Mouse (Mus musculus) E14TG2a.4 (cell line): ENCODE results near the gene Gtf3c6.

ENCODE experiments used
- H3K27me3 ChIP-seq: 2 replicates; pipeline ENCODE4 v1.6.1; 2014; ENCODE audit warnings: low read length, control low read depth; ENCODE audit not compliant: insufficient read depth
- H3K36me3 ChIP-seq: 2 replicates; pipeline ENCODE4 v1.6.1; 2014; ENCODE audit warnings: low read length, control low read depth; ENCODE audit not compliant: insufficient read depth
- H3K4me1 ChIP-seq: replicated peaks from 2 replicates; pipeline ENCODE4 v1.6.1; 2014; ENCODE audit warnings: low read depth, low read length, control low read depth
- H3K4me3 ChIP-seq: replicated peaks from 2 replicates; pipeline ENCODE4 v1.5.1; 2014; ENCODE audit warnings: mild to moderate bottlenecking, low read length
- H3K9me3 ChIP-seq: 2 replicates; pipeline ENCODE4 v1.6.1; 2014; ENCODE audit warnings: low read length, control low read depth
- CTCF ChIP-seq: conservative IDR thresholded peaks from 2 replicates; pipeline ENCODE4 v1.5.1; 2014; ENCODE audit warnings: low read length
- NANOG ChIP-seq: IDR thresholded peaks from 2 replicates; pipeline ENCODE4 v1.6.1; 2014; ENCODE audit warnings: borderline replicate concordance, low read length, mixed read lengths
- POU5F1 ChIP-seq: IDR thresholded peaks from 2 replicates; pipeline ENCODE4 v1.6.1; 2014; ENCODE audit warnings: low read length, borderline replicate concordance

Gene Gtf3c6

DNA sequence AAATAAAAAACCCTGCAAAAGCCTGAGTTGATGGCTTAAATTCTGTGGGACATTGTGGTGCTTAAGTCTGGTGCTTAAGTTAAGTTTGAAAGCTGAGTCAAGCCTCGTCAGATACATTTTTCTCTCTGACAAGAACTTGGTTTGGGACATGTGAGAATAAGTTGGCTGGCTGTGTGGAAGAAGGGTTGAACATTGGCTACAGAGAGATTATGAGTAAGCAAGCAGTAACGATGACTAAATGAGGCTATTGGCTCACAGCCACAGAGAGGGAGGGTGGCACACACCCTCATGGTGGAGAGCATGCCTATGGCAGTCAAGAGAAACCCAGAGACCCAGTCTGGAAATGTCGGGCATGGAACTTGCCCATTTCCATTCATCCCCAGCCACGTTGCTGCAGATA, 5.8 kb upstream of the Gtf3c6 start:
- H3K27me3 ChIP-seq: no peaks in the 10 kb centered on the region
- H3K9me3 ChIP-seq: no peaks in the 10 kb centered on the region
- no peak for TF ChIP-seq POU5F1
- no peak for TF ChIP-seq CTCF
- TF ChIP-seq NANOG: no peak
- no peaks in the 10 kb centered on the region for H3K36me3 ChIP-seq
- H3K4me1 ChIP-seq: peaks cover 37% of the 10 kb centered on the region
- H3K4me3 ChIP-seq: no peak overlapping the region

DNA sequence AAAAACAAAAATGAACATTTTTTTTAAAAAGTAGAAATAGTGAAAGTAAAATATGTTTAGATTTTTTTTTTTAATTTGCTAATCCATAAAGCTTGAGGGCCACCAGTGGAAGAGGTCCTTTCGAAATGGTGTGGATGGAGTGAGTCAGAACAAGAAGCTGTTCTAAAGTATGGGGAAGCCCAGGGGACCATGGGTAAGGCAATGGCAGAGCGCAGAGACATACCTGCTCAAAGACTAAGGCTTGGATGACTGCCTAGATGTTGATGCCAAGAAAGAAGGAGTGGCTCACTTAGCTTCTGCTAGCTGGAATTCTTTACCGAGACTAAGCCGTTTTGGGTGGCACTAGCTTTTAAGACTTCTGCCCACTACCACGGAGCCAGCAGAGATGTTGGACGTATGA, 4.3 kb upstream of the Gtf3c6 start:
- Histone ChIP-seq H3K9me3 (no peaks in the 10 kb centered on the region), H3K4me3 (no peak overlapping the region), H3K36me3 (no peaks in the 10 kb centered on the region), H3K4me1 (peaks cover 31% of the 10 kb centered on the region), H3K27me3 (no peaks in the 10 kb centered on the region)
- TF ChIP-seq CTCF: no peak

DNA sequence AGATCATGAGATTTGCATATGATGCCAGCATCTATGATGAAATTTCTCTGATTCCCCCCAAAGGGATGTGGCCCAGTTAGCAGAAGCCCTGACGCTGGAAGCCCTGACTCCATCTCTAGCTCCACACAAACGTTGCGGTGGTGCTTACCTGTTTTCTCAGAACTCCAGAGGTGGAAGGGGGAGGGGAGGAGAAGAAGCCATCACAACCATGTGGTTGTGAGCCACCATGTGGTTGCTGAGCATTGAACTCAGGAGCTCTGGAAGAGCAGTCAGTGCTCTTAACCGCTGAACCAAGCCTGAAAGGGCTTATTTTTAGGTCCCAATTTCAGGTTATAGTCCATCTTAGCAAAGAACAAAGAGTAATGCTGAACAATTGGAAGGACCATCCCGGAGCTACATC, 2.4 kb upstream of the Gtf3c6 start:
- H3K4me3 ChIP-seq: 0 out of 2 replicates have a peak overlapping the region, but pooled peaks have one; percentile 8
- peaks cover 31% of the 10 kb centered on the region for H3K4me1 ChIP-seq
- H3K9me3 ChIP-seq: no peaks in the 10 kb centered on the region
- H3K27me3 ChIP-seq: no peaks in the 10 kb centered on the region
- no peak for TF ChIP-seq CTCF
- no peak for TF ChIP-seq NANOG
- no peak for TF ChIP-seq POU5F1
- H3K36me3 ChIP-seq: peaks cover 9% of the 10 kb centered on the region

DNA sequence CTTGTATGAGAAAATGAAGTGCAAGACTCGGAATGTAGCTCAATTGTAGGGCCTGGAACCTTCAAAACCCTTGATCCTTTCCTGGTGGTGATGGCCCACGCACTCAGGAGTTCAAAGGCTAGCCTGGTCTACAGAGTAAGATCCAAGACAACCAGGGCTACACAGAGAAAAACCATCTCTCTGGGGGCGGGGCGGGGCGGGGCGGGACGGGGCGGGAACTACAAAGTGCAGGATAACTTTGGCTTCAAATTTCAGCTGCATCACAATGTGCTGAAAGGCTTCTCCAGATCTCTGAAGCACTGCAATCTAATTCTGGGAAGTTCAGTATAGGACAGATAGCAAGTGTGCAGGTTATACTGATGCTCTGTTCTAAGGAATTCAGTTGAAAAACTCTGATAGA, 1.6 kb upstream of the Gtf3c6 start:
- Histone ChIP-seq H3K4me3 (0 out of 2 replicates have a peak overlapping the region, but pooled peaks have one; percentile 17), H3K27me3 (no peaks in the 10 kb centered on the region), H3K36me3 (peaks cover 15% of the 10 kb centered on the region), H3K4me1 (peaks cover 31% of the 10 kb centered on the region), H3K9me3 (no peaks in the 10 kb centered on the region)
- TF ChIP-seq CTCF: no peak
- TF ChIP-seq POU5F1: no peak
- no peak for TF ChIP-seq NANOG

DNA sequence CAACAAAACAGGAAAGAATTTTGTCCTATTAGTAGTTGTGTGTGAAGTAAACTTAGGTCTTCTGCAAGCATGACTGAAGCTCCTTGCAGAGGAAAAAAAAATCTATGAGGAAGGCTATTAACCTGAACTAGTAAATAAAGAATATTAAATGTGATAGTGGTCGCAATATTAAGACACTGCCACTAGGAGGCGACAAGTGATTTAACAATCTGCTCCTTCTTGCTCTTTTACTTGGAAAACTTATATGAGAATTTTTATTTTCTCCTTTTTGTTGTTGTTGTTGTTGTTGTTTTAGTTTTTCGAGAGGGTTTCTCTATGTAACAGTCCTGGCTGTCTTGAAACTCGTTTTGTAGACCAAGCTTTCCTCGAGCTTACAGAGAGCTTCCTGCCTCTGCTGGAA, 1.1 kb upstream of the Gtf3c6 start:
- peaks cover 20% of the 10 kb centered on the region for H3K36me3 ChIP-seq
- TF ChIP-seq POU5F1 (no peak), CTCF (peak; percentile 56)
- H3K27me3 ChIP-seq: no peaks in the 10 kb centered on the region
- H3K4me3 ChIP-seq: 0 out of 2 replicates have a peak overlapping the region, but pooled peaks have one; percentile 17
- H3K9me3 ChIP-seq: no peaks in the 10 kb centered on the region
- H3K4me1 ChIP-seq: peaks cover 31% of the 10 kb centered on the region

DNA sequence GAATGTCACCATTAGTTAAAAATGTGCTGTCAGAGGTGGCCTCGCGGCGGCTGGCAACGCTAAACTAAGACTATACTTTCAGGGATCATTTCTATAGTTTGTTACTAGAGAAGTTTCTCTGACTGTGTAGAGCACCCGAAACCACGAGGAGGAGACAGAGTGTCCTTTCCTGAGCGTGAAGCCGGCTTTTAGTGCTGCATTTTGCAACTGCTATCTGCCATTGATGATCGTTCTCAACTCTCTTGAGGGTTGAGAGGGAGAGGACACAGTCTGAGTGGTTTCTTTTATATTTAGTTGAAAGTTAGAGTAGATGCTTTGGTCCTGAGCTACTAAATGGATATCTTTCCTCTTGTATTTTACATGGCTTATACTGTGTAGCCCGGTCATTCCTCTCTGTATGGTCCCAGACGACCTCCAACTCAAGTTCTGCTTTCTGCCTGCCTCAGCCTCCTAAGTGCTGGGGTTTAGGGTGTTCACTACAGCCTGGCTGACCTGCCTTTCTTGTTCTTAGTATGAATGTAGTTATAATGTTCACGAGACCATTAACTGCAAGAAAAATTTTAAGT, 576 bp upstream of the Gtf3c6 start:
- no peak overlapping the region for H3K4me3 ChIP-seq
- peaks cover 24% of the 10 kb centered on the region for H3K36me3 ChIP-seq
- TF ChIP-seq POU5F1 (peak; percentile 67), CTCF (no peak), NANOG (peak; percentile 33; the same call in 1 of the 2 replicates)
- H3K4me1 ChIP-seq: peaks cover 31% of the 10 kb centered on the region
- H3K27me3 ChIP-seq: no peaks in the 10 kb centered on the region
- no peaks in the 10 kb centered on the region for H3K9me3 ChIP-seq

DNA sequence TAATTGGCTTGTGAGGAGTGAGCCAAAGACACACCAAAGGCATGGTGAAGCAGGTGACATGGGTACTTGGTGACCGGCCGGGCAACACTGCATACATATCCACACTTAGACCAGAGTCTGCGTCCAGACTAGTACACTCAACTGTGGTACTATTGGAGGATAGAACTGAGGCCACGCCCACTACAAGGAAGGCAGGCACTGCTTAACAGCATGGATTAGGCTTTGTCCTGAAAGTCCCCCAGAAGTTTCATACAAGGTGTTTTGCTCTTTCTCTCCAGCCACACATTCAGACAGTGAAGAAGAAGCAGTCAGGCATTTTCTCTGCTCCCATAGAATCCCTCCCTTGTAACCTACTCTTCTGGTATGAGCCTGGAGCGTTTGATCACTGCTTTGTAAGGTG, 1.2 kb downstream of the Gtf3c6 start:
- H3K36me3 ChIP-seq: peaks cover 42% of the 10 kb centered on the region
- peak overlapping the region; percentile 92 for H3K4me3 ChIP-seq
- no peaks in the 10 kb centered on the region for H3K9me3 ChIP-seq
- H3K27me3 ChIP-seq: no peaks in the 10 kb centered on the region
- peaks cover 31% of the 10 kb centered on the region for H3K4me1 ChIP-seq
- TF ChIP-seq CTCF: no peak

DNA sequence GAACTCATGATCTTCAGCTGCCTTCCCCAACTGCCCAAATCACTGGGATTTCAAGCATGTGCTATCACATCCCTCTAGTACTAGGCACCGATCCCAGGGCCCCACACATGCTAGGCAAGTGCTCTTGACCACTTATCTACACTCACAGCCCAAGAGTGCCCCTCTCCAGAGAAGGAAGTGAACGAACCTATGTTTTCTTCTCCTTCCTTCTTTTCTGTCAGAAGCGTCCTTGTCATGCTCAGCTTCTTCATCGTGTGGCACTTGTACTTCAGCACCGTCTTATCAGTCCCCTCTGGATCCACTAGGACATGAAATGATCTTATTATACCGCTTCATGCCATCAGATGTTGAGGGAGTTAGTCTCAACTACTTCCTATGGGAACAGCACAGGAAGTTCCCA, 6.9 kb downstream of the Gtf3c6 start:
- no peak for TF ChIP-seq POU5F1
- TF ChIP-seq CTCF: no peak
- no peak for TF ChIP-seq NANOG
- H3K4me3 ChIP-seq: no peak overlapping the region
- no peaks in the 10 kb centered on the region for H3K9me3 ChIP-seq
- H3K36me3 ChIP-seq: peaks cover 83% of the 10 kb centered on the region
- H3K27me3 ChIP-seq: no peaks in the 10 kb centered on the region
- peaks cover 12% of the 10 kb centered on the region for H3K4me1 ChIP-seq

DNA sequence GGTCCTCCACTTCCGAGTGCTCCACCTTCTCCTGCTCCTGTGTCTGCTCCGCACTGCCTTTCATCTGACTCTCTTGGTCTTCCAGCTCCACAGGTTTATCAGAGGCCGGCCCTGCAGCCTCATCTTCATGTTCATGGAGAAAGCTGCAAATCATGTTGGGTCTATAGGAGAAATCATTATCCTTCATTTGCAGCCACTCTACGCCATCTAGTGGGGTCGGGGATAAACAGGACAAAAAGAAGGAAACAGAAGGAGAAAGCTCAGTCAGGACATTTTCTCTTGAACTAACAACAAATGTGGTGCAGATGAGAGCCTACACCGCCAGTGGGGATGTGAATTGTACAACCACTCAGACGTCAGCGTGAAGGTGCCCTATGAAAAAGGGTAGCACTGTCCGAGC, 8.3 kb downstream of the Gtf3c6 start:
- H3K4me1 ChIP-seq: peaks cover 22% of the 10 kb centered on the region
- peaks cover 79% of the 10 kb centered on the region for H3K36me3 ChIP-seq
- H3K27me3 ChIP-seq: no peaks in the 10 kb centered on the region
- no peaks in the 10 kb centered on the region for H3K9me3 ChIP-seq
- no peak overlapping the region for H3K4me3 ChIP-seq
- TF ChIP-seq POU5F1: no peak
- TF ChIP-seq CTCF: no peak
- TF ChIP-seq NANOG: no peak
